Comparison of ENCODE assay signal across 15 mouse cellular contexts in the genomic region with DNA sequence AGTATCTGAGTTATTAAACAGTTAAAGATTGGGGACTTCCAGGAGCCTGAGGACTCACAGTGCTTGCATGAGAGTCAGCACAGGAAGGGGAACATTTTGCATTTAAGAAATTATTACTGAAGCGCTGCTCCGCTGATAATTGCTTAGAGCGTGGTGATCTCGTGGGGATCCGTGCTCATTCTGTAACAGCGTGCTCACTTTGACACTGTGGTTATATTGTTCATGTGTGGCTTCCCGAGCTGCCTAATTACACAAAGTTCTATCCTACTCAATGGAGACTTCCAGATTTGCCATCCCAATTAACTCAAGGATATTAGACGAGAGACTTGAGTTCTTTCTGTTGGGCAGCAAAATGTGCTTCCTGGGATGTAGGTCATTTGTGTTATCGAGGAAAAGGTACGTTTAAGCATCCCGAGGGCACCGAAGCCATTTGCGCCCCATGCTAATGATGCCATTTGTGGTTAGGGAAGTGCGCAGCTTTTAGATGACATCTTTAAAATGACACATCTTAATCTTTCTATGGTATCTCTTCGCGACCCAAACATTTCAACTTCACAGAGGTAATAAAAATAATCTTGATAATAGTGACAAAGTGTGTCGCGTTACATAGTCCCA.
"Had no signal": no experiment of that assay in that cellular context is flagged by ENCODE, and none has a peak within 500 bp of the region (broad histone marks: within the 10 kb centered on the region; RNA-seq: fewer than 3 reads in every experiment).

No protein-coding gene starts in this region.

- H3K9me3 ChIP-seq: limb, embryonic 12.5 days; neural tube, embryonic 13.5 days had no signal

- H3K27me3 ChIP-seq: limb, embryonic 12.5 days; neural tube, embryonic 13.5 days had no signal

- H3K36me3 ChIP-seq: limb, embryonic 12.5 days; neural tube, embryonic 13.5 days had no signal

- DNase-seq: kidney, adult 11 months; kidney, adult 9 months; kidney, postnatal 36 days; liver; lung, adult 18-20 months; lung, postnatal 36 days; right cerebral cortex, postnatal 4 days; spleen, adult 18-20 months; thymus, adult 18-20 months; thymus, postnatal 14 days had no signal

- H3K9ac ChIP-seq: limb, embryonic 12.5 days; liver, embryonic 14.5 days; neural tube, embryonic 13.5 days had no signal

- H3K4me3 ChIP-seq: layer of hippocampus, adult 2 months; limb, embryonic 12.5 days; neural tube, embryonic 13.5 days had no signal

- H3K27ac ChIP-seq: kidney, postnatal 0 days; layer of hippocampus, adult 2 months; limb, embryonic 12.5 days; liver, embryonic 14.5 days; neural tube, embryonic 13.5 days had no signal

- H3K4me1 ChIP-seq: limb, embryonic 12.5 days; neural tube, embryonic 13.5 days had no signal

- H3K4me2 ChIP-seq: limb, embryonic 12.5 days; neural tube, embryonic 13.5 days had no signal
